Mouse (Mus musculus): Measurements from ENCODE around the gene Fbll1.

DNA sequence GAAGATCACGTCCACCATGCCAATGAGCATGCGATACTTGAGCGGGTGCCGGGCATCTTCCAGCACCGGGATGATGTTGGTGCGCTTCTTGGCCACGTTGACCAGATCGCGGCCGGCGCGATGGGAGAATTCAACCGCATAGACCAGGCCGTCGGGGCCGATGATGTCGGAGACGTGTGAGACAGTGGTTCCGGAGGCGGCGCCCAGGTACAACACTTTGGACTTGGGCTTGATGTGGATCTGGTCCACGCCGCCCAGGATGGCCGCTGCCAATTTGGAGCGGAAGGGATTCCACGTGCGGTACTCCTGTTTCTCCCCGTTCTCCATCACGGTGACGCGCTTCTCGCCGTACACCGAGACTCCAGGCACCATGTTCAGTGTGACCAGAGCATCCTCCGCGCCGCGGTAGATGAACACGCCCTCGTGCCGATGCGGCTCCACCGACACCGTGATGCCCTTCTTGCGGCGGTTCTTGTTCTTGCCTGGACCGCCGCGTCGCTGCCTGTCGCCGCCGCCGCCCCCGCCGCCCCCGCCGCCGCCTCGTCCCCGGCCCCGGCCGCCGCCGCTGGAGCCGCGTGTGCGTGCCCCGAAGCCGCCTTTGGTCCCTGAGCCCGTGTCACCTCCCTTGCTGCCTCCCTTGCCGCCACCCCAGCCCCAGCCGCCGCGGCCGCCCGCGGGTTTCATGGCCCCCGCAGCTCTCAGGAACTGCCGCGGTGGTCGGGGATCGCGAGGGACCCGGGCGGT, 761 bp downstream of the Fbll1 start:
- TF ChIP-seq POLR2A (IDR thresholded peaks at IDR 0.05; ENCODE audit: borderline replicate concordance, low read depth, low read length), result no peak
- TF ChIP-seq CTCF (IDR thresholded peaks at IDR 0.05; ENCODE audit: low read depth, low read length), result no peak

Data from bone marrow macrophage, adult 2 months (primary cell).